Mouse (Mus musculus) forebrain, embryonic 13.5 days (tissue): ENCODE measurements at regions not wholly inside any gene's neighbourhood (a gene's known extent, or its start where the extent isn't known, plus 50 kb on each side); places are given as distances from the start of the nearest gene placed in this dataset.

Experiments
- ATAC-seq: fragments of 200-750 bp; cut with Nextera tagmentation; 2 replicates; pipeline ENCODE4 v1.8.0; 2017
- H3K27ac ChIP-seq: fragments of 300-500 bp; sonication (generic); 2 replicates; pipeline ENCODE4 v1.5.1; 2015; ENCODE audit warnings: inconsistent platforms, mild to moderate bottlenecking, moderate library complexity
- H3K27me3 ChIP-seq: fragments of 300-500 bp; sonication (generic); 2 replicates; pipeline ENCODE4 v1.6.1; 2015; ENCODE audit warnings: mild to moderate bottlenecking, inconsistent platforms
- H3K36me3 ChIP-seq: fragments of 300-500 bp; sonication (generic); 2 replicates; pipeline ENCODE4 v1.6.1; 2015; ENCODE audit warnings: mild to moderate bottlenecking, inconsistent platforms; ENCODE audit not compliant: poor library complexity, severe bottlenecking
- H3K4me1 ChIP-seq: fragments of 300-500 bp; sonication (generic); 2 replicates; pipeline ENCODE4 v1.6.1; 2015; ENCODE audit warnings: inconsistent platforms
- H3K4me2 ChIP-seq: fragments of 300-500 bp; sonication (generic); 2 replicates; pipeline ENCODE4 v1.6.1; 2015; ENCODE audit warnings: inconsistent platforms, mild to moderate bottlenecking, moderate library complexity
- H3K4me3 ChIP-seq: fragments of 300-500 bp; sonication (generic); 2 replicates; pipeline ENCODE4 v1.5.1; 2015; ENCODE audit warnings: mild to moderate bottlenecking, inconsistent platforms
- H3K9ac ChIP-seq: fragments of 300-500 bp; sonication (generic); 2 replicates; pipeline ENCODE4 v1.6.1; 2015; ENCODE audit warnings: mild to moderate bottlenecking, inconsistent platforms
- H3K9me3 ChIP-seq: fragments of 300-500 bp; sonication (generic); replicated peaks from 2 replicates; pipeline ENCODE4 v1.6.1; 2016; ENCODE audit warnings: inconsistent platforms
- WGBS: fragments of 180-500 bp; shearing (Covaris S2); methylation state at CpG from one replicate; pipeline ENCODE4 v1.1.7; 2015; 5-methylcytosine and 5-hydroxymethylcytosine counted together

GRCm38 (mm10) chr4:56619054-56619453 lies 120.8 kb upstream of the Gm26657 start:
- 89% methylated on average over 3 of the region's 3 CpGs for WGBS
- no peak for ATAC-seq
- no peak overlapping the region for H3K4me2 ChIP-seq
- no peak overlapping the region for H3K4me3 ChIP-seq
- no peaks in the 10 kb centered on the region for H3K36me3 ChIP-seq
- no peaks in the 10 kb centered on the region for H3K4me1 ChIP-seq
- H3K27me3 ChIP-seq = no peaks in the 10 kb centered on the region
- H3K27ac ChIP-seq = no peak overlapping the region
- no peak overlapping the region for H3K9ac ChIP-seq
- H3K9me3 ChIP-seq = 0 out of 2 replicates have a peak, but pooled peaks cover 3% of the 10 kb centered on the region

DNA sequence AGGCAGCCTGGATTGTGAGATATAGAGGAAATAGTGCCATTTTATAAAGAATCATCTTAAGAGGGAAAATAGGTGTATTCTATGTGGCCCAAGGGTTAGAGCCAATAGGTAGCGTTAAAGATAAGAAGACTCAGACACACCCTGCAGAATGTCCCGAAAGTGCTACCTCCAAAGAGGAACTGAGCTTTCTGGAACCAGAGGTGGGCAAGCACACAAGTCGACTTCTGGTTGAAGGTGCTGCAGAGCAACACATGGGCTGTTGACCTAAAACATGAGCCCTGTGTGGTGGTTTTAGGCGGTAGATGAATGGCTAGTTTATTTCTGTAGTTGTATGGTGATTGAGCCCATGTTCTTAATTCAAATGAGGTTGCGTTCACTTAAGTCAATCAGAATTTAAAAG lies 121.4 kb upstream of the Gm26657 start:
- WGBS = 92% methylated on average over 5 of the region's 5 CpGs
- Histone ChIP-seq H3K27me3 (no peaks in the 10 kb centered on the region), H3K9ac (no peak overlapping the region), H3K27ac (no peak overlapping the region), H3K4me3 (no peak overlapping the region), H3K36me3 (no peaks in the 10 kb centered on the region), H3K4me1 (no peaks in the 10 kb centered on the region), H3K9me3 (0 out of 2 replicates have a peak, but pooled peaks cover 3% of the 10 kb centered on the region), H3K4me2 (no peak overlapping the region)
- no peak for ATAC-seq

GRCm38 (mm10) chr4:56617661-56618360 lies 122.1 kb upstream of the Gm26657 start:
- no peak overlapping the region for H3K9ac ChIP-seq
- H3K27me3 ChIP-seq = no peaks in the 10 kb centered on the region
- H3K27ac ChIP-seq = no peak overlapping the region
- H3K4me3 ChIP-seq = no peak overlapping the region
- H3K9me3 ChIP-seq = 0 out of 2 replicates have a peak, but pooled peaks cover 3% of the 10 kb centered on the region
- H3K4me2 ChIP-seq = no peak overlapping the region
- no peak for ATAC-seq
- no peaks in the 10 kb centered on the region for H3K4me1 ChIP-seq
- H3K36me3 ChIP-seq = no peaks in the 10 kb centered on the region
- 83% methylated on average over 10 of the region's 10 CpGs for WGBS

DNA sequence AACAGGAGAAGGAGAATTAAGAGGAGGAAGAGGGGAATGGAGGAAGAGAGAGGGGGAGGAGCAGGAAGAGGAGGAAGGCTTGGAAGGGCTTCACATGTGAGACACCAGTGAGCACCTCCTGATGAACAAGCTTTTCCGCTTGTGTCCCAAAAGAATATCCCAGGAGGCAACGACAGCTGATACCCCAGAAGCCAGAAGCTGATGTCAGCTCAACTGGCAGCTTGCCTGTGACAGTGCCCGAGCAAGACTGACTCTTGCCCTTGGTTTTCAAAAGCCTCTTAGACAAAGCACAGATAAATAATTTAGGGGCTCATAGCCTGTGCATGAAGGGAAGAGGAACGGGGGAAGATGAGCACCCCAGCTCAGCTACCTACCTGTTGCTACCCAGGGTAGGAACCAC lies 127.5 kb upstream of the Gm26657 start:
- H3K27me3 ChIP-seq = no peaks in the 10 kb centered on the region
- no peak overlapping the region for H3K4me2 ChIP-seq
- WGBS = 81% methylated on average over 4 of the region's 4 CpGs

DNA sequence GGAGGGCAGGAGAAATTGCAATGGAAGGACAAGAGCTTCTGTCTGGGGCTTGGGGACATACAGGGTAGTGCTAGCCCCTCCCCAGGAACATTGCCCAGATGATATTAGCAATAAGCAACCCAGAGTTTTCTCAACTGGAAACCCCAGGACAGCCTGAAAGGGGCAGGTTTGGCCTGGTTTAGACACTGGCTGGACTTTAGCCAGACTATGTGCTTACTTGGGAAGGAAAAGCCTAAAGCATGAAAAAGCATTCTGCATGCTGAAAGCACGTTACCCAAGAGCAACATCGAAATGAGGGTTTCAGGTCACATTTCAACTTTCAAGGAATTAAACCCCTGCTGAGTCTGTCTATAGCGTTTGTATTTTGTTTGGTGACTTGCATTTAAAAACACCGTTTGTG lies 128.1 kb upstream of the Gm26657 start:
- no peaks in the 10 kb centered on the region for H3K4me1 ChIP-seq
- ATAC-seq = no peak
- H3K27me3 ChIP-seq = no peaks in the 10 kb centered on the region
- no peaks in the 10 kb centered on the region for H3K9me3 ChIP-seq
- H3K27ac ChIP-seq = no peak overlapping the region
- no peak overlapping the region for H3K9ac ChIP-seq
- no peaks in the 10 kb centered on the region for H3K36me3 ChIP-seq
- no peak overlapping the region for H3K4me2 ChIP-seq
- no peak overlapping the region for H3K4me3 ChIP-seq
- 23% methylated on average over 4 of the region's 4 CpGs for WGBS

More for the DNA sequence above, 127.5 kb upstream of the Gm26657 start:
- Histone ChIP-seq H3K4me1 (no peaks in the 10 kb centered on the region), H3K9me3 (0 out of 2 replicates have a peak, but pooled peaks cover 3% of the 10 kb centered on the region), H3K9ac (no peak overlapping the region), H3K36me3 (no peaks in the 10 kb centered on the region), H3K27ac (no peak overlapping the region), H3K4me3 (no peak overlapping the region)
- no peak for ATAC-seq

DNA sequence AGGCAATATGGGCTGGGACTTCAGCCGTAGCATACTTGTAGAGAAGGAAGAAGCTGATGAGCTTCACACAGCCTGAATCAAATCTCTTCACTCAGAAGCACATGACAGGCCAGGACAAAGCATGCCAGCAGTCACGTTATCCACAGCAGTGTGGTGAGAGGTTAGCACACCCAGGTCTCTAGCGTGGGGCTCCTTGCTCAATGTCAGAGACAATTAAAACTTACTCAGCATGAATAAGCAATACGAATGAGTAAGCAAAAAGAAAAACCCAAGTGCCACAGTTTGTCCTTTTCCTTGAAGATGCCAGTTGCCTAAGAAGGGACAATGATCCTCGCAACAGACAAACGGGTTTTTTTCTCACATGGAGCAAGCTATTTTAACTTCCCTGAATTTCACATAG lies 129.6 kb upstream of the Gm26657 start:
- Histone ChIP-seq H3K9me3 (no peaks in the 10 kb centered on the region), H3K9ac (no peak overlapping the region), H3K4me3 (no peak overlapping the region), H3K4me2 (no peak overlapping the region), H3K4me1 (no peaks in the 10 kb centered on the region), H3K27me3 (no peaks in the 10 kb centered on the region), H3K27ac (no peak overlapping the region), H3K36me3 (no peaks in the 10 kb centered on the region)
- WGBS = 64% methylated on average over 6 of the region's 6 CpGs
- ATAC-seq = no peak

- no peaks in the 10 kb centered on the region for H3K9me3 ChIP-seq
- WGBS = 87% methylated on average over 4 of the region's 4 CpGs
- no peaks in the 10 kb centered on the region for H3K4me1 ChIP-seq
- no peak overlapping the region for H3K9ac ChIP-seq
- H3K4me3 ChIP-seq = no peak overlapping the region
- H3K27me3 ChIP-seq = no peaks in the 10 kb centered on the region
- H3K27ac ChIP-seq = no peak overlapping the region
- ATAC-seq = no peak
- no peak overlapping the region for H3K4me2 ChIP-seq
- H3K36me3 ChIP-seq = no peaks in the 10 kb centered on the region
Measured at GRCm38 (mm10) chr4:56608701-56609100, 131.2 kb upstream of the Gm26657 start.

DNA sequence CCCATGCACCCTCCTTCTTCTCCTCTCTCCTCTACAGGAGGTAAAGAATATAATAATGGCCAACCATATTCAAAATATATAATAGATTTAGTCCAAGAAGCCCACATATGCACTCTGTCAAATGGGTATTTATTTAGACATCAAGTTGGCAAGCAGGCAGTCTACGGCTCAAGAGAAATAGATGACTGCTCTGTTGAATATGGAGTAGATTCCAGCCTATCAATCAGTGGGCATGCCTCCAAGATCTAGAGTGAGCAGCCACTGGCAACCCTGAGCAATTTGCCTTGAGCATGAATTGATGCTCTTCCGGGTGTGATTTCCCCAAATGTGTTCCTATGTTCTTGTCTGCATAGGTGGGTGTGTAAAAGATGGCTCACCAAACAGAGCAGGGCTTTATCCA lies 141.5 kb upstream of the Gm26657 start:
- Histone ChIP-seq H3K9me3 (no peaks in the 10 kb centered on the region; the same call in 1 of the 2 replicates), H3K36me3 (no peaks in the 10 kb centered on the region), H3K27ac (no peak overlapping the region), H3K4me3 (no peak overlapping the region), H3K27me3 (no peaks in the 10 kb centered on the region), H3K9ac (no peak overlapping the region), H3K4me1 (no peaks in the 10 kb centered on the region), H3K4me2 (no peak overlapping the region)
- WGBS = 75% methylated on average over 2 of the region's 2 CpGs
- peak; percentile 55; the same call in 1 of the 2 replicates for ATAC-seq

DNA sequence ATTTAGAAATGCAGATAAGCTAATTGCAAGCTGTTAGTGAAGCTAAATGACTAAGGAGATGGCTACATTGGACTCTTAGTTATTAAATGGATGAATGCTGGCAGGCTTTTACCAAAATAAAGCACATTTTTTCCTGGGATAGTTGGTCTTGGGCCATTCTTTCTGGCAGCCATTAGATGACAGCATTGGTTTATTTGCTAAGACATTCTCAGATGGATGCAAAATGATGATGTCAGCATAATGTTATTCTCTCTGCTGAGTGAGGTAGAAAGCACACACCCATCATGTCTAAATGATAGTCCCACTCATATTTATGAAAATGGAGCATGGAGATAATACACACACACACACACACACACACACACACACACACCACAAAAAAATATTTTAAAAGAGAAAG lies 141.9 kb upstream of the Gm26657 start:
- no peak; the same call in 1 of the 2 replicates for ATAC-seq

DNA sequence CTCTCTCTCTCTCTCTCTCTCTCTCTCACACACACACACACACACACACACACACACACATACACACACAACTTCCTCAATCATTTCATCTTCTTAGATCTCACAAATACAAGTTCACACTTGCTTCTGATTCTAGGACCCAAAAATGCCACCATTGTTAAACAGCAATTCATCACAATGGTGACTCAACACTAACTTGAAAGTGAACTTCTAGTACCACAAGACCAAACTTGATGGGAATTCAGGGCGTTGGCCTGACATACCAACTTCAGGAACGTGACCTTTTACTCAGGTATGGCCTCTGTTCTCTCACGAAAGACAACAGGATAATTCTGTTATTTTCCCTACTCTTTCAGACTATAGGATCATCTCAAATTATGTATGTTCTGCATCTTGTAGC lies 157.5 kb upstream of the Gm26657 start:
- no peak overlapping the region for H3K4me3 ChIP-seq
- WGBS = 80% methylated on average over 3 of the region's 3 CpGs
- H3K27ac ChIP-seq = no peak overlapping the region
- no peaks in the 10 kb centered on the region for H3K4me1 ChIP-seq
- no peak overlapping the region for H3K9ac ChIP-seq
- no peak overlapping the region for H3K4me2 ChIP-seq
- no peaks in the 10 kb centered on the region for H3K36me3 ChIP-seq
- H3K27me3 ChIP-seq = no peaks in the 10 kb centered on the region
- H3K9me3 ChIP-seq = no peaks in the 10 kb centered on the region
- no peak for ATAC-seq

More for the DNA sequence above, 141.9 kb upstream of the Gm26657 start:
- Histone ChIP-seq H3K36me3 (no peaks in the 10 kb centered on the region), H3K4me2 (no peak overlapping the region), H3K27ac (no peak overlapping the region), H3K9me3 (no peaks in the 10 kb centered on the region; the same call in 1 of the 2 replicates), H3K4me1 (no peaks in the 10 kb centered on the region), H3K27me3 (no peaks in the 10 kb centered on the region), H3K9ac (no peak overlapping the region), H3K4me3 (no peak overlapping the region)

- ATAC-seq = no peak
- no peaks in the 10 kb centered on the region for H3K9me3 ChIP-seq
- no peaks in the 10 kb centered on the region for H3K4me1 ChIP-seq
- no peaks in the 10 kb centered on the region for H3K27me3 ChIP-seq
- H3K4me2 ChIP-seq = no peak overlapping the region
- no peaks in the 10 kb centered on the region for H3K36me3 ChIP-seq
- H3K4me3 ChIP-seq = no peak overlapping the region
- 89% methylated on average over 15 of the region's 15 CpGs for WGBS
- no peak overlapping the region for H3K27ac ChIP-seq
- H3K9ac ChIP-seq = no peak overlapping the region
Measured at GRCm38 (mm10) chr4:56576837-56577548, 162.9 kb upstream of the Gm26657 start.

- Histone ChIP-seq H3K9me3 (no peaks in the 10 kb centered on the region), H3K9ac (no peak overlapping the region), H3K4me1 (no peaks in the 10 kb centered on the region), H3K27me3 (no peaks in the 10 kb centered on the region), H3K4me3 (no peak overlapping the region), H3K27ac (no peak overlapping the region), H3K4me2 (no peak overlapping the region), H3K36me3 (no peaks in the 10 kb centered on the region)
- ATAC-seq = no peak
Measured at GRCm38 (mm10) chr4:56552126-56552525, 187.7 kb upstream of the Gm26657 start.
